Mouse (Mus musculus) heart, postnatal 0 days (tissue): ENCODE measurements at regions not wholly inside any gene's neighbourhood (a gene's known extent, or its start where the extent isn't known, plus 50 kb on each side); places are given as distances from the start of the nearest gene placed in this dataset.

ENCODE experiments used
- ATAC-seq: fragments of 200-750 bp; cut with Nextera tagmentation; 2 replicates; pipeline ENCODE4 v1.8.0; 2017; ENCODE audit warnings: low read depth, moderate number of reproducible peaks, moderate library complexity; ENCODE audit not compliant: insufficient read depth
- DNase-seq: peaks from one replicate; pipeline ENCODE4 v3.0.0-alpha.2; 2016; ENCODE audit warnings: low spot score
- H3K27ac ChIP-seq: fragments of 300-500 bp; sonication (generic); 2 replicates; pipeline ENCODE4 v1.5.1; 2014; ENCODE audit warnings: low read depth, mild to moderate bottlenecking
- H3K27me3 ChIP-seq: fragments of 300-500 bp; sonication (generic); 2 replicates; pipeline ENCODE4 v1.6.1; 2014; ENCODE audit warnings: low read length, mixed read lengths; ENCODE audit not compliant: control insufficient read depth, insufficient read depth
- H3K36me3 ChIP-seq: fragments of 300-500 bp; sonication (generic); replicated peaks from 2 replicates; pipeline ENCODE4 v1.6.1; 2014; ENCODE audit warnings: low read length, mixed read lengths; ENCODE audit not compliant: control insufficient read depth, insufficient read depth
- H3K4me1 ChIP-seq: fragments of 300-500 bp; sonication (generic); 2 replicates; pipeline ENCODE4 v1.6.1; 2014; ENCODE audit warnings: antibody characterized with exemption; ENCODE audit not compliant: control insufficient read depth, insufficient read depth
- H3K4me2 ChIP-seq: fragments of 300-500 bp; sonication (generic); 2 replicates; pipeline ENCODE4 v1.6.1; 2014; ENCODE audit warnings: low read depth, mild to moderate bottlenecking, low read length, moderate library complexity
- H3K4me3 ChIP-seq: fragments of 300-500 bp; sonication (generic); 2 replicates; pipeline ENCODE4 v1.5.1; 2014; ENCODE audit warnings: low read depth, low read length
- H3K9ac ChIP-seq: fragments of 300-500 bp; sonication (generic); replicated peaks from 2 replicates; pipeline ENCODE4 v1.6.1; 2014; ENCODE audit warnings: low read depth, low read length, mixed read lengths
- H3K9me3 ChIP-seq: fragments of 300-500 bp; sonication (generic); replicated peaks from 2 replicates; pipeline ENCODE4 v1.6.1; 2016; ENCODE audit warnings: low read length; ENCODE audit not compliant: control insufficient read depth
- CTCF ChIP-seq: IDR thresholded peaks from 2 replicates; pipeline ENCODE4 v1.5.1; 2016; ENCODE audit warnings: antibody characterized with exemption, control low read depth, low read depth
- EP300 ChIP-seq: IDR thresholded peaks from 2 replicates; pipeline ENCODE4 v1.6.1; 2016; ENCODE audit warnings: antibody characterized with exemption, low read depth
- WGBS: fragments of 180-500 bp; shearing (Covaris S2); extraction: QIAGEN DNeasy Blood & Tissue Kit; methylation state at CpG from one replicate; pipeline ENCODE4 v1.1.7; 2014; 5-methylcytosine and 5-hydroxymethylcytosine counted together

GRCm38 (mm10) chr16:9085133-9085532, 255.2 kb downstream of the 1810013L24Rik start:
- DNase-seq (no peak), ATAC-seq (no peak)
- H3K9ac ChIP-seq = no peak overlapping the region
- H3K27me3 ChIP-seq = no peaks in the 10 kb centered on the region
- no peak overlapping the region for H3K4me2 ChIP-seq
- TF ChIP-seq EP300 (no peak), CTCF (no peak)
- no peaks in the 10 kb centered on the region for H3K4me1 ChIP-seq
- no peaks in the 10 kb centered on the region for H3K9me3 ChIP-seq
- H3K27ac ChIP-seq = no peak overlapping the region
- 68% methylated on average over 1 of the region's 1 CpGs for WGBS
- H3K4me3 ChIP-seq = no peak overlapping the region
- H3K36me3 ChIP-seq = no peaks in the 10 kb centered on the region

- TF ChIP-seq EP300 (no peak), CTCF (no peak)
- Histone ChIP-seq H3K4me1 (no peaks in the 10 kb centered on the region), H3K4me3 (no peak overlapping the region), H3K9me3 (no peaks in the 10 kb centered on the region), H3K9ac (no peak overlapping the region), H3K27me3 (no peaks in the 10 kb centered on the region), H3K36me3 (no peaks in the 10 kb centered on the region), H3K4me2 (no peak overlapping the region), H3K27ac (no peak overlapping the region)
- no peak for ATAC-seq
- 74% methylated on average over 5 of the region's 5 CpGs for WGBS
- DNase-seq = no peak
Observed at GRCm38 (mm10) chr16:9085977-9086376, 256.1 kb downstream of the 1810013L24Rik start.

- no peak overlapping the region for H3K9ac ChIP-seq
- no peaks in the 10 kb centered on the region for H3K36me3 ChIP-seq
- H3K27ac ChIP-seq = no peak overlapping the region
- DNase-seq = no peak
- H3K4me2 ChIP-seq = no peak overlapping the region
- H3K9me3 ChIP-seq = no peaks in the 10 kb centered on the region
- no peak for ATAC-seq
- H3K27me3 ChIP-seq = no peaks in the 10 kb centered on the region
- no peaks in the 10 kb centered on the region for H3K4me1 ChIP-seq
- WGBS = 61% methylated on average over 6 of the region's 6 CpGs
- TF ChIP-seq EP300 (no peak), CTCF (no peak)
- H3K4me3 ChIP-seq = no peak overlapping the region
Observed at GRCm38 (mm10) chr16:9091790-9092189, 261.9 kb downstream of the 1810013L24Rik start.

- 42% methylated on average over 11 of the region's 11 CpGs for WGBS
- Histone ChIP-seq H3K4me2 (no peak overlapping the region), H3K27ac (no peak overlapping the region), H3K27me3 (no peaks in the 10 kb centered on the region), H3K9ac (no peak overlapping the region), H3K4me3 (no peak overlapping the region), H3K9me3 (no peaks in the 10 kb centered on the region), H3K4me1 (no peaks in the 10 kb centered on the region), H3K36me3 (no peaks in the 10 kb centered on the region)
- TF ChIP-seq CTCF = no peak
- no peak for TF ChIP-seq EP300
- DNase-seq = peak; percentile 6
- no peak for ATAC-seq
Observed at GRCm38 (mm10) chr16:9092191-9092848, 262.4 kb downstream of the 1810013L24Rik start.

GRCm38 (mm10) chr16:9093593-9093992, 263.7 kb downstream of the 1810013L24Rik start:
- TF ChIP-seq EP300 (no peak), CTCF (no peak)
- H3K9ac ChIP-seq = no peak overlapping the region
- no peaks in the 10 kb centered on the region for H3K4me1 ChIP-seq
- no peak for DNase-seq
- ATAC-seq = no peak
- no peaks in the 10 kb centered on the region for H3K27me3 ChIP-seq
- H3K4me2 ChIP-seq = no peak overlapping the region
- H3K27ac ChIP-seq = no peak overlapping the region
- H3K36me3 ChIP-seq = no peaks in the 10 kb centered on the region
- H3K4me3 ChIP-seq = no peak overlapping the region
- H3K9me3 ChIP-seq = no peaks in the 10 kb centered on the region
- WGBS = 50% methylated on average over 2 of the region's 2 CpGs

GRCm38 (mm10) chr16:9094201-9094600, 264.3 kb downstream of the 1810013L24Rik start:
- no peak overlapping the region for H3K4me3 ChIP-seq
- DNase-seq (no peak), ATAC-seq (no peak)
- no peak overlapping the region for H3K9ac ChIP-seq
- H3K27ac ChIP-seq = no peak overlapping the region
- no peaks in the 10 kb centered on the region for H3K27me3 ChIP-seq
- no peak for TF ChIP-seq EP300
- TF ChIP-seq CTCF = no peak
- H3K4me1 ChIP-seq = no peaks in the 10 kb centered on the region
- no peak overlapping the region for H3K4me2 ChIP-seq
- H3K36me3 ChIP-seq = no peaks in the 10 kb centered on the region
- H3K9me3 ChIP-seq = no peaks in the 10 kb centered on the region
- 51% methylated on average over 5 of the region's 5 CpGs for WGBS
